Mouse (Mus musculus) cerebellum, adult 18-20 months (tissue): ENCODE data around the gene Rnf222.
A peak's percentile ranks its signal among the peaks of the same experiment; 100 is the strongest.

ENCODE experiments used
- DNase-seq, 2 experiments: peaks; one replicate each; pipeline ENCODE4 v3.0.0; 2021

The Rnf222 gene

GRCm38 (mm10) chr11:68891823-68892222 lies 3.5 kb downstream of the Rnf222 start:
- no peak for DNase-seq

- DNase-seq, result no peak
Observed at GRCm38 (mm10) chr11:68892233-68892832, 4.0 kb downstream of the Rnf222 start.

GRCm38 (mm10) chr11:68893911-68894464 lies 5.6 kb downstream of the Rnf222 start:
- no peak for DNase-seq

GRCm38 (mm10) chr11:68896247-68896646 lies 7.9 kb downstream of the Rnf222 start:
- no peak for DNase-seq

GRCm38 (mm10) chr11:68897120-68897519 lies 8.8 kb downstream of the Rnf222 start:
- DNase-seq, result peak; percentile 37 to 61

GRCm38 (mm10) chr11:68897838-68898237 lies 9.5 kb downstream of the Rnf222 start:
- DNase-seq, result no peak

GRCm38 (mm10) chr11:68898790-68899189 lies 10.4 kb downstream of the Rnf222 start:
- DNase-seq, result no peak

- DNase-seq, result no peak
Observed at GRCm38 (mm10) chr11:68899815-68900214, 11.5 kb downstream of the Rnf222 start.

GRCm38 (mm10) chr11:68900519-68901350 lies 12.4 kb downstream of the Rnf222 start:
- no peak for DNase-seq

- DNase-seq, result peak; percentile 97 to 99
Observed at GRCm38 (mm10) chr11:68901351-68902046, 13.1 kb downstream of the Rnf222 start, which contains the start of gene Rpl26. Gene Rpl26, plus strand, starts transcription at chr11:68901583.

- DNase-seq, result no peak
Observed at GRCm38 (mm10) chr11:68902047-68902364, 13.7 kb downstream of the Rnf222 start.

GRCm38 (mm10) chr11:68902367-68902766 lies 14.0 kb downstream of the Rnf222 start:
- no peak for DNase-seq

GRCm38 (mm10) chr11:68902823-68903222 lies 14.5 kb downstream of the Rnf222 start:
- DNase-seq, result no peak

GRCm38 (mm10) chr11:68903775-68904174 lies 15.4 kb downstream of the Rnf222 start:
- no peak for DNase-seq

- DNase-seq, result peak; percentile 72 to 79
Observed at GRCm38 (mm10) chr11:68904375-68905137, 16.2 kb downstream of the Rnf222 start.

GRCm38 (mm10) chr11:68905138-68905531 lies 16.8 kb downstream of the Rnf222 start:
- DNase-seq, result no peak

GRCm38 (mm10) chr11:68905665-68906460 lies 17.5 kb downstream of the Rnf222 start:
- no peak for DNase-seq

- no peak for DNase-seq
Observed at GRCm38 (mm10) chr11:68906461-68906790, 18.1 kb downstream of the Rnf222 start.

GRCm38 (mm10) chr11:68907251-68907650 lies 18.9 kb downstream of the Rnf222 start:
- DNase-seq, result no peak

GRCm38 (mm10) chr11:68908846-68909503 lies 20.6 kb downstream of the Rnf222 start:
- DNase-seq, result no peak

- DNase-seq, result no peak
Observed at GRCm38 (mm10) chr11:68911531-68912177, 23.3 kb downstream of the Rnf222 start.
